Mouse (Mus musculus): ENCODE measurements around the gene Serpinb1a.

The Serpinb1a gene

GRCm38 (mm10) chr13:32797085-32797484 lies 53.9 kb downstream of the Serpinb1a start:
- DNase-seq (ENCODE audit: low read depth, low spot score) = no peak

GRCm38 (mm10) chr13:32795166-32795565 lies 55.8 kb downstream of the Serpinb1a start:
- no peak for DNase-seq (ENCODE audit: low read depth, low spot score)

GRCm38 (mm10) chr13:32794619-32795018 lies 56.4 kb downstream of the Serpinb1a start:
- DNase-seq (ENCODE audit: low read depth, low spot score) = no peak

Data from telencephalon, adult 2 months (tissue).